Mouse (Mus musculus) embryo, embryonic 9.5 days (tissue): ENCODE results near the gene Tmem253.

Source experiments
- DNase-seq: peaks from one replicate; pipeline ENCODE4 v3.0.0-alpha.2; 2017; ENCODE audit errors: extremely low spot score

Gene Tmem253

GRCm38 (mm10) chr14:52008321-52009203 lies 6.9 kb upstream of the Tmem253 start:
- peak; percentile 91 for DNase-seq

- DNase-seq: no peak
Observed at GRCm38 (mm10) chr14:52009361-52009760, 6.1 kb upstream of the Tmem253 start.

GRCm38 (mm10) chr14:52009841-52010240 lies 5.6 kb upstream of the Tmem253 start:
- no peak for DNase-seq

- peak; percentile 89 for DNase-seq
Observed at GRCm38 (mm10) chr14:52010446-52011111, 4.9 kb upstream of the Tmem253 start.

- no peak for DNase-seq
Observed at GRCm38 (mm10) chr14:52011683-52012082, 3.8 kb upstream of the Tmem253 start.

- DNase-seq: no peak
Observed at GRCm38 (mm10) chr14:52012085-52012484, 3.4 kb upstream of the Tmem253 start.

DNA sequence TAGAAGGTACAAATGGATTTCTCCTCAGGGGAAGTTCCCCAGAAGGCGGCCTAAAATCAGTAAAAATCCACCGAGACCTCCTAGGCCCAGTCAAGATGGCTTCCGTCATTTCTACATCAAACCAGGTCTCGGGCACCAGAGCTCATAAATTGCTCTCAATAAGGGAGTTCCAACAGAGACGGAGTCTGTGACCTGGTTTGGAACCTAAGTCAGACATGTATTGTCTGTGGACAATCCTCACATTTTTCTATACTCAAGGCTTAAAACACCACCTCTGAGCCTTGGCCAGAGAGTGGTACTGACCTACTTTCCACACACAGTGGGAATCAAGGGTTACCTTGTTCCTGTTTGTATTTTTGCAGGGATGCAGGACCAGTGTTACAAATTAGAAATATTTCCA lies 2.9 kb upstream of the Tmem253 start:
- no peak for DNase-seq

- DNase-seq: no peak
Observed at GRCm38 (mm10) chr14:52013021-52013610, 2.3 kb upstream of the Tmem253 start.

DNA sequence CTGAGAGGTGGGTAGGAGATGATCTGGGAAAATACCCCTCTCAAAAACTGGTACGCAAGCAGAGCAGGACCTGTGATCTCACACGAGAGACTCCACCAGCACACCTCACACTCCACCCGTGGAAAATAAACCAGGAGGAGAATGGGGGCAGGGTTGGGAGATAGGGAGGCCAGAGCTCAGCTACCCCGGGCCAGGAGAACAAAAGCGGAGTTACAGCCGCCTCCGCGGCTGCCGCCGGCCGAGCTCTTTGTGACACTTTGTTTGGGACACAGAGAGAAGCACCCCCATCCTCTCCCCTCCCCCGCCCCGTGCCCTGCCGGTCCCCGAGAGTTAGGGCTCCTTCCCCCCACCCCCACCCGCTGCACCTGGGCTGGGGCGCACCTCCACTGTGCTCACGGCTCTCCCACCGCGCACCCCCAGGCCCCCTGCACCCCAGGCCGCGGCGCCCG lies 1.7 kb upstream of the Tmem253 start:
- DNase-seq: peak; percentile 69

- DNase-seq: no peak
Observed at GRCm38 (mm10) chr14:52014271-52014760, 1.1 kb upstream of the Tmem253 start.

- DNase-seq: peak; percentile 88
Observed at GRCm38 (mm10) chr14:52014761-52015311, 622 bp upstream of the Tmem253 start.

- no peak for DNase-seq
Observed at GRCm38 (mm10) chr14:52016625-52017405, 1.4 kb downstream of the Tmem253 start.

GRCm38 (mm10) chr14:52017662-52018061 lies 2.2 kb downstream of the Tmem253 start:
- no peak for DNase-seq

GRCm38 (mm10) chr14:52018248-52019050 lies 3.0 kb downstream of the Tmem253 start:
- no peak for DNase-seq

DNA sequence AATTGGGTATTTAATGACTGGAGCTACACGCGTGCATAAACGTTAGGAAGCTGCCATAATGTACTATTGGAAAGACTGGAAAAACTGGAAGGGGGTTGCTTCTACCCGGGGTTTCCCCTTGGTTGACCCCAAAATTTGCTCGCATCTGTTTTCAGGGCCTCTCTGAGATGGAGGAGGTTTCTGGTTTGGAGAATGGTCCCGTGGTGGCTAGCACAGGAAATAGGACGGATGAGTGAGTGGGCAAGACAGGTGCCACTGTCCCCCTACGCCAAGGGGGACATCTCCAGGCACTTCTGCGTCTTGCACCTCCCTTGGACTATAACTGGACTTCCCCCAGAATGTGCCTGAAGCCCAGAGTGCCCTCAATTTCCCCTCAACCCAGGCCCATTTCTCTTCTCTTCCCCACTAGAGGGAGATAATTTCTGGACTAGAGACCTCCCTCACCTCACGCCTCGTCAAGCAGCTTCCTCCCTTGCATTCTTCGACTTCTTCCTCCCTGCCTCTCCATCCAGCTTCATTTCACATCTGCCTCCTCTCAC lies 3.7 kb downstream of the Tmem253 start:
- DNase-seq: no peak

DNA sequence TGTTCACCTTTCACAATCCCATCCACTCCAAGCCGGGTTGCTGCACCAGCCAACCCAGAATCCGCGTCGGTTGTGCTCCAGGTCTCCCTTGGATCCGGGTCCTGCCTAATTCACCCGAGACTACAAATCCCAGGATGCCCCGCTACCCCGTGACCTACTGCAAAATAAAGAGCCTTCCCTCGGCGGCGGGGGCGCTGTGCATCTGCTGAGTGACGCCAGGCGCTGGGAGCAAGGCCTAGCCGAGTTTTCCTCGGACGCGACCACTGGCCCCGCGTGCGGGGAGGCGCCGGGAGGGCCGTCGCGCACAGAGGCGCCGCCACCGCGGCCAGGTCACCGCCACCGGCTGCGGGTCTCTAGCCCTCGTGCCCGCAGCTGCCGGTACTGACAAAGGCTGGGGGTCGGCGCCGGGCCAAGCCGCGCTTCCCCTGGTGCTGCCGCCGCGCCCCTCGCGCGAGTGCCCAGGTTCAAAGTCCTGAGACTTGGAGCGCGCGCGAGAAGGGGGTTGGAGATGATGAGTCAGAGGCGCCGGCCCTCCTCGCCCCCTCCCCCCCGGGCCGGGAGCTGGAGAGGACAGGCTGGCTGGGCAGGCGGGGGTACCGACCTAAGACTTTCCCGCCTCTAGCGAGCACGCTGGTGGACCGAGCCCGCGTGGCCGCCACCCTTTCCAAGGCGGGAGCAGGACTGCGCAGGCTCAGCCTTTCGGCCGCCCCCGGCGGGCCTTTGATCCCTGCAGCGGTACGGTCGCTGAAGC lies 4.3 kb downstream of the Tmem253 start:
- DNase-seq: peak; percentile 98

- peak; percentile 84 for DNase-seq
Observed at GRCm38 (mm10) chr14:52020486-52021137, 5.2 kb downstream of the Tmem253 start, which contains the start of gene Zfp219. Zfp219 (minus strand) TSS chr14:52020733.

GRCm38 (mm10) chr14:52021138-52021529 lies 5.7 kb downstream of the Tmem253 start:
- no peak for DNase-seq
